Mouse (Mus musculus): ENCODE results near the gene Cyp11a1.

Gene Cyp11a1

GRCm38 (mm10) chr9:58005753-58006461, at the start of gene Cyp11a1:
TSS of gene Cyp11a1 (plus strand) at chr9:58006411.
- no peak for DNase-seq

GRCm38 (mm10) chr9:57956838-57957236, 49.4 kb upstream of the Cyp11a1 start:
- DNase-seq: no peak

- DNase-seq: no peak
These were observed 47.6 kb upstream of the Cyp11a1 start for GRCm38 (mm10) chr9:57958615-57959014.

GRCm38 (mm10) chr9:57959399-57959798, 46.8 kb upstream of the Cyp11a1 start:
- DNase-seq: no peak

GRCm38 (mm10) chr9:57959886-57960866, 46.0 kb upstream of the Cyp11a1 start:
- no peak for DNase-seq

- peak in 1 of 2 experiments; percentile 2 for DNase-seq
These were observed 45.0 kb upstream of the Cyp11a1 start for GRCm38 (mm10) chr9:57961226-57961625.

GRCm38 (mm10) chr9:57961863-57962778, 44.1 kb upstream of the Cyp11a1 start:
- DNase-seq: no peak

- no peak for DNase-seq
These were observed 42.8 kb upstream of the Cyp11a1 start for GRCm38 (mm10) chr9:57963249-57963997.

GRCm38 (mm10) chr9:57963998-57964395, 42.2 kb upstream of the Cyp11a1 start:
- no peak for DNase-seq

GRCm38 (mm10) chr9:57964528-57965250, 41.5 kb upstream of the Cyp11a1 start:
- no peak for DNase-seq

- no peak for DNase-seq
These were observed 40.7 kb upstream of the Cyp11a1 start for GRCm38 (mm10) chr9:57965281-57966185.

- peak; percentile 77 to 83 for DNase-seq
These were observed 38.8 kb upstream of the Cyp11a1 start for GRCm38 (mm10) chr9:57967237-57967960.

GRCm38 (mm10) chr9:57968166-57968771, 37.9 kb upstream of the Cyp11a1 start:
- DNase-seq: no peak

GRCm38 (mm10) chr9:57968783-57969542, 37.2 kb upstream of the Cyp11a1 start:
- DNase-seq: no peak

- DNase-seq: no peak
These were observed 36.3 kb upstream of the Cyp11a1 start for GRCm38 (mm10) chr9:57969736-57970495.

- no peak for DNase-seq
These were observed 34.8 kb upstream of the Cyp11a1 start for GRCm38 (mm10) chr9:57971413-57971812.

GRCm38 (mm10) chr9:57972141-57972591, 34.0 kb upstream of the Cyp11a1 start:
- DNase-seq: no peak
